Mouse (Mus musculus): ENCODE measurements around the gene Rragb. TPM values are rescaled to one million over a fixed set of nuclear protein-coding genes. Genes with fewer than 3 reads are reported as not detected.
"Not testable (repeated sequence)": the region's sequence is repeated elsewhere in the genome, so short reads cannot be mapped to it uniquely, and the experiment has no call there.

Rragb gene
- total RNA-seq (2021): 100 to 1,000 TPM in 1 of 2 experiments, 10 to 100 TPM in 1; 97.0 to 103 TPM
- long read RNA-seq, experiment 1, transcript Rragb-201 (11 exons, 2,258 nt): major isoform, 96 of 144 reads
- long read RNA-seq, experiment 1, partial matches to known transcripts: 1 of 144 reads
- long read RNA-seq, experiment 1, other reads (novel, unspliced or antisense): 47 of 144 reads
- long read RNA-seq, experiment 2, transcript Rragb-201 (11 exons, 2,258 nt): major isoform, 110 of 183 reads
- long read RNA-seq, experiment 2, partial matches to known transcripts: 5 of 183 reads
- long read RNA-seq, experiment 2, other reads (novel, unspliced or antisense): 68 of 183 reads

DNA sequence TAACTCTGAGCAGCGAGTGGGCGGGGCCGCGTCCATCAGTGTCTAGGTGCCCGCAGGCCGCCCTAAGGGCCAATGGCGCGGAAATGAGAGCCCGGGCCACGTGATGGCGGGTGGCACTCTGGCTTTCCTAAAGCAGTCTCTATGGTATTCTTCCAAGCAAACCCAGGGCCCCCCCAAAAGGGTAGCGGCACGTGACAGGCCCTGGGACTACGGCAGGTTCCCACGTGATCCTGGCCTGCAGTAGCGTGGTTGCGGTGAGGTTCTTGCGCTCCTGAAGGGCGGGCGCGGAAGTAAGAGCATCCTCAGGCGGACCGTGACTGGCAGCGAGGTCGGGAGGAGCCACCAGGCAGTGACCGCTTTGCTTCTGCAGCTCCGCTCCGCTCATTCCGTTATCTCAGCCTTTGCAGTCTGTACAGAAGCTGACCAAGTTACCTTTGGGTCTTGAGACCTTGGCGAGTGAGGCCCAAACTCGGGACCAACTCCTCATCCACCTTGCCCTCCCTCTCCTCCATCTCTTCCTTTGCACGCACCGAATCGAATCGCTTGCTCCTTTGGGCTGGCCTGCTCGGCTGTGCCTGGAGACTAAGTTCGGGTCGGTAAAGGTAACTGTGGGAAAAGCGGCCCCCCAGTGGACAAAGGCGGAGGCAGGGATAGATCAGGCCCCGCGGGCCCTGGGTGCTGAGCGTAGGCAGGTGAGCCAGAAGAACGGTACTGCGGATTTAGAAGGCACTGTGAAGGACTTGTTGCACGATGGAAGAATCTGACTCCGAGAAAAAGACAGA lies at the start of gene Rragb:
Gene Rragb, plus strand, starts transcription at position 248 of the 782 bp plus-strand sequence.
- peak; percentile 72 to 82 for DNase-seq (ENCODE audit: low spot score in 2 of 2)

DNA sequence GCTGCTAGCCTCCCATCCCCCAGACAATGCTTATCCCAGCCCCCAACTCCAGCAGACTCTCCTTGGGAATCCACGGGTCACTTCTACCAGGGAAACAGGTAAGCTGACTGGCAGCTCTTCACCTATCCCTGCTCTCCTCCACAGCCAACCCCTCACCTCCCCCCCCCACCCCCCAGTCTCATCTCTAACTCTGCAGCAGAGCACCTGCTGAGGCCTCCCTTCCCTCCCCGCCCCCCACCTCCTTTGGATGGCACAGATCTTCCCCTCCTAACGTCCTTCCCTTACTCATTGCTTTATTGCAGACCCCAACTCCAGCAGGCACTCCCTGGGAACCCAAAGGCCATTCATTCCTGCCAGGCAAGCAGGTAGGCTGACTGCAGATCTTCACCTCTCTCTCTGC lies 21.3 kb upstream of the Rragb start, which contains the start of gene Foxr2:
Gene Foxr2, plus strand, starts transcription at position 301 of the 400 bp plus-strand sequence.
- DNase-seq (ENCODE audit: low spot score in 2 of 2): no peak

DNA sequence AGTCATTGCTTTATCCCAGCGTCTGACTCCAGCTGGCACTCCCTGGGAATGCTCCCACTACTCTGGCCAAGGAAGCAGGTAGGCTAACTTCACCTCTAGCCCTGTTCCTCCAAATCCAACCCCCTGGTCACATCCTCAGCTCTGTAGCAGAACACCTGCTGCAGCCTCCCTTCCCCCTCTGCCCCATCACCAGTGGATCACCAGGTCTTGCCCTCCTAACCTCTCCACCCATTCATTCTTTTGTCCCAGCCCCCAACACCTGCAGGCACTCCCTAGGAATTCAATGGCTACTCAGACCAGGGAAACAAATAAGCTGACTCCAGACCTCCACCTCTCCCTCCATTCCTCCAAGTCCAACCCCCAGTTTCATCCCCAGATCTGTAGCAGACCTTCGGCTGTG lies 20.8 kb upstream of the Rragb start:
- DNase-seq (ENCODE audit: low spot score in 2 of 2): no peak

DNA sequence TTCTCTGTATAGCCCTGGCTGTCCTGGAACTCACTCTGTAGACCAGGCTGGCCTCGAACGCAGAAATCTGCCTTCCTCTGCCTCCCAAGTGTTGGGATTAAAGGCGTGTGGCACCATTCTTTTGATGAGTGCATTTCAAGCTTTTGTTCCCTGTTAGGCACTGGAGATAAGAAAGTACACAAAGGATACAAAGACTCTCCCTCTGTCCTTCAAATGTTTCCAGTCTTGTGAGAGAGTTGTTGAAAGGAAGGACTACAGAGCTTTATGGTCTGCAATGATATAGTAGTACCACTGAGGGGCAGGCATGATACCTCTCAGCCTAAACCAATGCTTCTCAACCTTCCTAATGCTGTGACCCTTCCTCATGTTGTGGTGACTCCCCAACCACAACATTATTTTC lies 2.9 kb downstream of the Rragb start:
- DNase-seq (ENCODE audit: low spot score in 2 of 2): no peak

DNA sequence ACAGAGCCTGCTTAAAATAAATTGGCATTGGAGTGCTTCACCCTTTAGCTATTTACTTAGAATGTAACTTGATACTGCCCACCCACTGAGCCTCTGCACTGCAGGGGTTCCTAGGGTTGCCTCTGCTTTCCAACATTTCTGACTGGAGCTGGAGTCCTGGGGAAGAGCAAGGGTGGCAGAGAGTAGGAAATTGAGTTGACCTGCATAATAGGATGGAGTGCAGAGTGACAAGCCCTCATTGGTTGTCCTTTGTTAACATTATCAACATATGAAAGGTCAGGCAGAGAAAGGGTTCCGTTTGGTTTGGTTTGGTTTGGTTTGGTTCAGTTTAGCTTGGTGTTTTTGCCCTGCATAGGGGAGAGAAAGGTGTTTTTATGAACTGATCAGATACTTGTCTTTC lies 12.0 kb downstream of the Rragb start:
- DNase-seq (ENCODE audit: low spot score in 2 of 2): no peak

DNA sequence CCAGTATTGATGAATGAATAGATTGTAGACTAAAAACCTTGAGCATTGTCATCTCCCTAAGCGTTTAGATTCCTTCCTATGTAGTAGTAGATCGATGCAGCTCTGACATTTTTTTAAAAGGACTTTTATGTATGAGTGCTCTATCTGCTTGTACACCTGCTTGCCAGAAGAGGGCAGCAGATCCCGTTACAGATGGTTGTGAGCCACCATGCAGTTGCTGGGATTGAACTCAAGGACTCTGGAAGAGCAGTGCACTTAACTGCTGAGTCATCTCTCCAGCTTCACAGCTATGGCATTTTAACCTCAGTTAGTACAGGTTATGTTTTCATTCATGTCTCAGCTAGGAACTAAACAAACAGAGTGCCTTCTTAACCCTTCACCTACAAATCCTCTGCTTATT lies 15.5 kb downstream of the Rragb start:
- peak; percentile 1 to 8 for DNase-seq (ENCODE audit: low spot score in 2 of 2)

DNA sequence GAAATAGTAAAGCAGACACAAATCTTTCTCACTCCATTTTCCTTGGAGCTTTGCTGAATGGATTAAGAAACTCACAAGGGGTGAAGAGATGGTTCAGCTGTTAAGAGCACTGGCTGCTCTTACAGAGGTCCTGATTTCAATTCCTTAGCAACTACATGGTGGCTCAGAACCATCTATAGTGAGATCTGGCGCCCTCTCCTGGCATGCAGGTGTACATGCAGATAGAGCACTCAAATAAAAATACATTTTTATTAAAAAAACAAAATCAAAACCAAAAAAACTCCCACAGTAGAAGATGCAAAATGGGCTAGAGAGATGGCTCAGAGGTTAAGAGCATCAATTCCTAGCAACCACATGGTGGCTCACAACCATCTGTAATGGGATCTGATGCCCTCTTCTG lies 35.0 kb downstream of the Rragb start:
- DNase-seq (ENCODE audit: low spot score in 2 of 2): no peak

DNA sequence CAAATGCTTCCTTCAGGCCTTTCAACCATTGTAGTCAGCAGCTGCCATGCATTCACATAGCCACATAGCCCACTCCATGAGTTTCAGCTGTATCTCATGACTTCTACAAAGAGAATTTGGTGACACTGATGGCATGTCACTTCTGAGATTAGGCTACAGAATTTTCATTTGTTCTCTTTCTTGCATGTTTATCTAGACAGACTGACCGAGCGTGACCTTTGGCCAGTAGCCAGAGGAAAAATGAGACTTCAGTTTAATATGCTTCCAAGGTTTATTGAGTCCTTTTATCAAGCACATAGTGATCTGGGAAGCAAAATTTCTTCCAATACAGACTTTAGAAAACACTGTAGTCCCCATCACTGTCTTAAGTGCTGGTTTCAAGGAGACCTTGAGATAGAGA lies 42.4 kb downstream of the Rragb start:
- no peak for DNase-seq (ENCODE audit: low spot score in 2 of 2)

DNA sequence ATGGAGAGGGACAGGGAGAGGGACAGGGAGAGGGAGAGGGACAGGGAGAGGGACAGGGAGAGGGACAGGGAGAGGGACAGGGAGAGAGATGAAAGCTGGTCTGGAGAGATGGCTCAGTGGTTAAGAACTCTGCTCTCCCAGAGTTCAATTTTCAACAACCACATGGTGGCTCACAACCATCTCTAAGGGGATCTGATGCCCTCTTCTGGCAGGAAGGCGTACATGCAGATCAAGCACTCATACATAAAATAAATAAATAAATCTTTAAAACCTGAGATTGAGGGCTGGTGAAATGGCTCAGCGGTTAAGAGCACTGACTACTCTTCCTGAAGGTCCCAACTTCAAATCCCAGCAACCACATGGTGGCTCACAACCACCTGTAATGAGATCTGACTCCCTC lies 59.4 kb downstream of the Rragb start:
- not testable (repeated sequence) for DNase-seq (ENCODE audit: low spot score in 2 of 2)

DNA sequence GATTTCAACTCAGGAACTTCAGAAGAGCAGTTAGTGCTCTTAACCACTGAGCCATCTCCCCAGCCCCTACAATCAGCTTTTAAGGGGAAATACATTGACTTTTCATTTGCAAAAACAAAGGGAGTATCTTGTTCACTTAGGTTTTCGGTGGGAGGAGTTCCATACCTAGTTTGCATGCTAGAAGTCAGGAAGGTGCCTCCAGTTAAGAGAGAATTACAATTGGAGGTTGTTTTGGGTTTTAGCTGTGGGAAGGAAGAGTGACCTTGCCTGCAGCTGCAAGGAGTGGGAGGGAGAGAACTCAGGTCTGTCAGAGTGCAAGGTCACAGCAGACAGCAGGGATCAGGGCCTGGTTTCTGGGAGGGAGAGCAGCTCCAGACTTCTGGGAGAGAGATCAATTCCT lies 71.3 kb downstream of the Rragb start:
- DNase-seq (ENCODE audit: low spot score in 2 of 2): no peak

Other genes starting within 250 kb of the Rragb start
- gene Usp51, start 133.5 kb upstream of the Rragb start, total RNA-seq (2021): 1 to 10 TPM; 2.4 to 3.5 TPM
- 10 to 100 TPM; 51.8 to 54.7 TPM for gene Mageh1, start 102.4 kb upstream of the Rragb start, total RNA-seq (2021)
- gene Foxr2, start 21.2 kb upstream of the Rragb start, total RNA-seq (2021): under 1 TPM; 0.37 to 0.48 TPM
- gene Klf8, start 97.5 kb downstream of the Rragb start, total RNA-seq (2021): 1 to 10 TPM; 6.8 to 7.3 TPM